8 mouse cellular contexts compared by ENCODE assay signal in the genomic region with DNA sequence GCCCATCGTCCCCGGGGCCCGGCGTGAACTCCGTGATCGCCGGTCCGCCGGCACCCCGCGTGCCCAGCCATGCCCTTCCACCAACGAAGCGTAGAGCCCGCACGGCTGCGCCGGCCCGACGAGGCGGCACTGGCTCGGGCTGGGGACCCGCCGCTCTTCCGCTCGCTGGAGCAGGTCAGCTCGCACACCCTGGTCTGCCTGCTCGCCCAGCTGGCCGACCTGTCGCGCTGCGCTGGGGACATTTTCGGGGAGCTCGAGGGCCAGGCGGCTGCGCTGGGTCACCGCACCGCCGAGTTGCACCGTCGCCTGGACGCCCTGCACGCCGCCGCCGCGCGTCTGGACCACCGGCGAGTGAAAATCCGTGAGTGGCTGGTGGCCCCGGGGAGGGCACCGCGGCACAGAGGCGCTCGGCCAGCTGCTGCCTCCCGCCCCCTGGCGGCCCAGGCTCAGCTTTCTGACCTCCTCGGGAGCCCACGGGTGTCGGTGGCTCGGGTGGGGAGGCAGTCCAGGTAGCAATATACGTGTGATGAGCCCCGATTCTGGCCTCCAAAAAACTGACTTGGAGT. TPM values are rescaled to one million over a fixed set of nuclear protein-coding genes. Genes with fewer than 3 reads are reported as not detected.
A peak's percentile ranks its signal among the peaks of the same experiment; 100 is the strongest.
DNase-seq lines count a peak whose midpoint lies in the region; ATAC-seq and TF ChIP-seq lines count a peak whose summit lies in the region.

A gene (plus strand): TSS at position 70 of the 566 bp plus-strand sequence.

- H3K4me2 ChIP-seq in hindbrain, embryonic 15.5 days, result peak within 1 kb of the TSS; percentile 83

- H3K36me3 ChIP-seq in hindbrain, embryonic 15.5 days, result no peaks in the 10 kb centered on the region
- H3K36me3 ChIP-seq in megakaryocyte, embryonic 14.5 days (replicated peaks; ENCODE audit: low read length), result no peaks in the 10 kb centered on the region
- no peaks in the 10 kb centered on the region for H3K36me3 ChIP-seq in spleen, adult 2 months (ENCODE audit: control insufficient read depth, insufficient read depth, low read length)

- TF ChIP-seq CTCF in spleen, adult 2 months (IDR thresholded peaks at IDR 0.05; ENCODE audit: extremely low read depth, insufficient read depth, insufficient read length, insufficient replicate concordance), result peak; percentile 14; the same call in 1 of the 2 replicates

- TF ChIP-seq POLR2A in spleen, adult 2 months (IDR thresholded peaks at IDR 0.05; ENCODE audit: low read depth, low read length), result no peak

- WGBS in hindbrain, embryonic 15.5 days, result under 1% methylated on average over 60 of the region's 63 CpGs
- WGBS in spleen, adult 2 months, result 2% methylated on average over 62 of the region's 63 CpGs

- peak within 1 kb of the TSS; percentile 89 for H3K4me3 ChIP-seq in hindbrain, embryonic 15.5 days
- H3K4me3 ChIP-seq in megakaryocyte, embryonic 14.5 days (replicated peaks), result peak within 1 kb of the TSS; percentile 93
- peak within 1 kb of the TSS; percentile 57 for H3K4me3 ChIP-seq in spleen, adult 2 months (ENCODE audit: extremely low read depth, insufficient read depth, insufficient read length)

- peak; percentile 86 for ATAC-seq in hindbrain, embryonic 15.5 days (ENCODE audit: low FRiP score, low read depth)
- ATAC-seq in erythroid progenitor cell, adult 5-6 weeks (replicated peaks; ENCODE audit: low FRiP score, poor library complexity, severe bottlenecking), result no peak

- intact Hi-C loops in left cerebral cortex, postnatal 14 days (cut with DNase I), result loop anchor here (5.0 kb wide), 1 partner anchor 68 kb away; no protein-coding TSS in a partner anchor

- H3K4me1 ChIP-seq in hindbrain, embryonic 15.5 days (replicated peaks), result peaks cover 10% of the 10 kb centered on the region
- H3K4me1 ChIP-seq in megakaryocyte, embryonic 14.5 days, result peaks cover 14% of the 10 kb centered on the region
- H3K4me1 ChIP-seq in spleen, adult 2 months (ENCODE audit: control insufficient read depth, insufficient read depth, insufficient read length), result peaks cover 4% of the 10 kb centered on the region; the same call in 1 of the 2 replicates

- peak within 1 kb of the TSS; percentile 78 for H3K27ac ChIP-seq in hindbrain, embryonic 15.5 days (replicated peaks)
- no peak within 1 kb of the TSS for H3K27ac ChIP-seq in spleen, adult 2 months (ENCODE audit: insufficient read depth, low read length)

- H3K27me3 ChIP-seq in hindbrain, embryonic 15.5 days, result no peaks in the 10 kb centered on the region
- H3K27me3 ChIP-seq in megakaryocyte, embryonic 14.5 days (replicated peaks), result peaks cover 51% of the 10 kb centered on the region
- H3K27me3 ChIP-seq in spleen, adult 2 months (ENCODE audit: control insufficient read depth, insufficient read depth, low read length), result peaks cover 16% of the 10 kb centered on the region

- H3K9ac ChIP-seq in hindbrain, embryonic 15.5 days, result peak within 1 kb of the TSS; percentile 83

- no peaks in the 10 kb centered on the region for H3K9me3 ChIP-seq in hindbrain, embryonic 15.5 days
- no peaks in the 10 kb centered on the region for H3K9me3 ChIP-seq in megakaryocyte, embryonic 14.5 days

- DNase-seq in ZHBTc4 (ENCODE audit: low read depth, low spot score), result peak; percentile 60
- peak; percentile 34 to 58 for DNase-seq in cerebellum, postnatal 25 days
- peak; percentile 69 for DNase-seq in gastrocnemius, postnatal 10 days
- DNase-seq in left cerebral cortex, postnatal 14 days (ENCODE audit: low spot score in 2 of 2), result peak in 1 of 2 experiments; percentile 34
- peak in 1 of 2 experiments; percentile 36 for DNase-seq in spleen, adult 2 months (ENCODE audit: low read depth in 1 of 2, low spot score in 2 of 2)

RNA-seq across cellular contexts. Expression of the gene that starts here (rescaled TPM):
- 10 to 100 TPM in 1 of 2 experiments, 1 to 10 TPM in 1; 8.8 to 12.9 TPM for total RNA-seq in gastrocnemius, postnatal 10 days (2021)
- 15.0 and 15.6 TPM in 2 replicates for polyA plus RNA-seq in hindbrain, embryonic 15.5 days (2015; fragmentation: Nextera tagmentation; extraction: Ambion mirVana)
- 10 to 100 TPM; 45.8 to 49.3 TPM for total RNA-seq in left cerebral cortex, postnatal 14 days (2021)
- 0.29 TPM in 1 of 2 replicates, not detected in the other for polyA plus RNA-seq in megakaryocyte, embryonic 14.5 days (2012; ENCODE audit: insufficient read depth, low replicate concordance)
- polyA plus RNA-seq in spleen, adult 2 months (2012; rRNA removed), result 0.74 and 0.99 TPM in 2 replicates
- total RNA-seq in erythroid progenitor cell, adult 5-6 weeks (2015; ENCODE audit: low replicate concordance), result under 0.01 TPM in 1 of 2 replicates, not detected in the other
- not detected in 2 replicates for total RNA-seq in erythroid progenitor cell, adult 5-6 weeks (2017; ENCODE audit: low replicate concordance)

Comparison
In these comparisons a context has a peak if more than half of its experiments do, and no peak if none do; other contexts are left out.
1. RNA of the gene that starts here (total RNA-seq): 45.8 to 49.3 TPM in left cerebral cortex, postnatal 14 days and 8.8 to 12.9 TPM in gastrocnemius, postnatal 10 days; under 0.01 TPM in erythroid progenitor cell, adult 5-6 weeks; every median in the first group is over 4 times any median in the second.
2. Peak in every context shown above with its lines, with median percentiles within 50 percentile points of each other: H3K4me3 ChIP-seq.